Mouse (Mus musculus): ENCODE measurements around the gene Ebi3.

DNA sequence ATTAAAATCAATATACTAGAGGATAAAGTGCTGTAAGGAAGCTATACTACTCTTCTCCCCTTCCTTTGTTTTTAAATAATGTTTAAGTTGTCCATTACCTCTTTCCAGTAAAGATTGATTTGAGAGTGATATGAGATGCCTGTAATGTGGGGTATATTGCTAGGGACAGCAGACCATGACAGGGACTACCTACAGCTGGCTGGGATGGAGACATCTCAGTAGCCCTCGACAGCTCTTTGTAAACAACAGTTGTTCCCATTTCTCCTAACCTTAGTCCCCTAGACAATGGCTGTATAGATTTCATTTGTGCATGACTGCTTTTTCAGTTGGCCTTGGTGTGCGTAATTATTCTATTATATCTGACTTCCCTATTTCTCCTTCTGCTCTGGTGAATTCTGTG lies 49.4 kb upstream of the Ebi3 start:
- TF ChIP-seq CTCF (IDR thresholded peaks at IDR 0.05; ENCODE audit: borderline replicate concordance, control insufficient read depth, extremely low read depth, insufficient read depth, low read length, poor library complexity) (no peak), POLR2A (IDR thresholded peaks at IDR 0.05; ENCODE audit: control insufficient read depth, extremely low read depth, insufficient read depth, low read length, poor library complexity) (no peak)

Data from thymus, adult 2 months (tissue).